Mouse (Mus musculus) layer of hippocampus, postnatal 36 days (tissue): ENCODE data around the gene Catip. TPM values are rescaled to one million over a fixed set of nuclear protein-coding genes. Genes with fewer than 3 reads are reported as not detected.

Source experiments
- DNase-seq, 2 experiments: peaks; one replicate each; pipeline ENCODE4 v3.0.0; 2022
- microRNA-seq, 2 experiments: library from miRNA; unstranded; fragments of <30 nt; microRNA quantifications; one replicate each; pipeline ENCODE4 v1.2.0; 2021
- total RNA-seq, 2 experiments: library from RNA; stranded (reverse); gene quantifications; 2 replicates each; pipeline ENCODE4 v1.2.3; 2021

Catip gene
- total RNA-seq, 2 experiments from 2014 or later, result 1.0 to 1.2 TPM

- DNase-seq, result no peak
These were observed 39.3 kb downstream of the Catip start for GRCm38 (mm10) chr1:74401015-74401702.

DNA sequence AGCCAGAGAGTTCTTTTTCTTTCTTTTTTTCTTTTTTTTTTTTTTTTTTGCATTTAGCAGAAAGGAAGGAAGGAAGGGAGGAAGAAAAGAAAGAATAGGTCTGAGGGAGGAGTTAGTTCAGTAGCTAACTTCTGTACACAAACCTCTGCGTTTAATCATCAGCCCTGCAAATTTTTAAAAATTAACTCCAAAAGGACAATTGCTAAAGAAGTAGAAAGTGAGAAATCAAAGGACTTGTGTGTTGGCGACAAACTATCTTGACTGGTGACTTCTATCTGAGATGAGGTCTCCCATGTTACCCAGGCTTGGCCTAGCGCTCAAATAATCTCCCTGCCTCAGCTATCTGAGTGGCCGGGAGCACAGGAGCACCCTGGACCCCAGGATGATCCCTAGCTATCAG lies 42.3 kb downstream of the Catip start:
- DNase-seq, result no peak

DNA sequence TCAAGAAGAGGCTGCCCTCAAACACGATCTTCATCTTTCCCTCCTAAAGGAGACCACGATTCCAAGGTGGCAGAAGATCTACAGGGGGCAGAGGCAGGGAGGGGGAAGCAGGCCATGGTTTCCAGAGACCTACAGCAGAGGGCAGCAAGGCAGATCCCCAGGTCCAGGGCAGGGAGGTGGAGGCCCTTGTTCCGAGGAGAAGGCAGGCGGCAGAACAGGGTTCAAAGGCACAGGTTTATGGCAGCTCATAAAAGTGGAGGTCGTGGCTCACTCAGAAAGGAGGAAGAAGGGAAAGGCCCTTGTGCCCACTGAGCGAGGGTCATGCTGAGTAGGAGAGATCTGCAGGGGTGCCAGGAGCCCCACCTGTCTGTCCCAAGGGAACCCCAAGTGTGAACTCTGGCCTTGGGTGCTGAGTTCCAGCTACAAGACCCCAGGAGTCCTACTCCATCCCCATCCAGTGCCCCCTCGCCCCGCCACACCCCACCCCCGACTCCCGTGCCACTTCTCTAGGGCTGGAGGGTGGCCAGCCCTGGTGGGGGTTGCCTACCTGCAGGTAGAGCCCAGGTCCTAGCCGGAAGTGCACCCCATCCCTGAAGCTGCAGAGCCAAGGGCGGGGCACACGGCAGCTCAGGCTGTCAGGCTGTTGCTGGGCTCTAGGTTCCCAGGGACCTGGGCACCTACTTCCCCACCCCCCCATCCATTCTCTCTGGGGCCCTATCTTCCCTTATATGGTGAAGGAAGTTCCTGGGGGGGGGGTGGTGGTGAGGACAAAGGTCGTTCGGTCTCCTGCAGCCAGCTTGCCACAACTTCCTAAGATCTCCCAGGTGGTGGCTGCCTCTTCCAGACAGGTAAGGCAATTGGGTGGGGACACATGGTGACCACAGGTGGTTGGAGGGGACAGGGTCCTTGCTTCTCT lies 46.9 kb downstream of the Catip start, which contains the start of gene Vil1:
TSS of gene Vil1 (plus strand) at position 788 of the 916 bp plus-strand sequence.
- DNase-seq, result no peak

DNA sequence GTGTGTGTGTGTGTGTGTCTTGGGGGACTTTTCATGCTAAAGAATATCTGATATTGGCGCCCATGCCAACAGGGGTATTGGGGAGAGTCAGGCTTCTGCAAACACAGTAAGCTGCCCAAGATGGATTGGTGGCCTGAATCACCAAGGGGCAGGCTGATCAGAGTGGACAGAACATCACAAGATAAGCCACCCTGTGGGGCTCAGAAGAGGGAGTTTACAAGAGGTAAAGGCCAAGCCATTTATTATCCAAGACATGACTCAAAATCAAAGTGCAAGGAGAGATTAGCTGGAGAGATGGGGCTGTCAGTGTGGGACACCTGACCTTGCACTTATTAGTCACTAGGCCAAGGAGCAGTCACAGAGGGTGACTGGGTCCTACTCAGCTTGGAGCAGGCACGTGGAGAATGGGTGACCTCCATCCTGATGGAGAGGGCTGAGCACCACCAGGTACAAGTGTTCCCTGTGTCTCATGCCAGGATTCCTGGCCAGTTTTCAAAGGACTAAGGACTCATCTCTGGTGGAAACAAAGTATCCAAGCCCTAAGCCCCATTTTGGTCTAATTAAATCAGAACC lies 49.9 kb downstream of the Catip start:
- no peak for DNase-seq

DNA sequence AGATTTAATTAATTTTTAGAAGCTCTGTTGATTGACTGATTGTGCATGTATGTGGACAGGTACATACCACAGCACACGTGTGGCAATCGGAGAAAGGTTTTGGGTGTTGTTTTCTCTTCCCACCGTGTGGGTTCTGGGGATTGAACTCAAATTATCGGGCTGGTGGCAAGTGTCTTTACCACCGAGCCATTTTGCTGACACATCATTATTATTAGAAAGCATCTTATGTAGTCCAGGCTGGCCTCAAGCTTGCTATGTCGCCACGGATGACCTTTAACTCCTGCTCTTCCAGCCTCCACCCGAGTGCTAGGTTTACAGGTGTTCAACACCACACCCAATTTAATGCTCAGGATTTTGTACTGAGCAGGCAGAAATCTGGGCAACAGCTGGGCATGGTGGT lies 50.8 kb downstream of the Catip start:
- no peak for DNase-seq

DNA sequence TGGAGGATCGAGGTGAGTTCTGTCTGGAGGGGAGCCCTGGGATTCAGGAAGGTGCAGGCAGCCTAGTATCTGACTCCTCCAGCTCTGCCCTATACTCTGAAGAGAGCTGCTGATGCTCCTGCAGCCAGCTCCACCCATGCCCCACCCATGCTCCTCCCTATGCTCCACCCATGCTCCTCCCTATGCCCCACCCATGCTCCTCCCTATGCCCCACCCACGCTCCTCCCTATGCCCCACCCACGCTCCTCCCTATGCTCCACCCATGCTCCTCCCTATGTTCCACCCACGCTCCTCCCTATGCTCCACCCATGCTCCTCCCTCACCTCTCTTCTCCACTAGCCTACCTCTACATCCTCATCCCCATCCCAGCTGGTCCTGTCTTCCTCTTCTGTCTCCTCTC lies 53.2 kb downstream of the Catip start:
- DNase-seq, result no peak

Small RNAs within 50 kb of the gene (microRNA-seq; reads per million reads assigned to microRNA genes)
- gene Mir26b, result 11,283 to 14,393 reads per million in 2 experiments

Other genes starting within 250 kb of the Catip start
- 10 to 100 TPM; 34.5 to 48.6 TPM for gene Tns1, start 237.7 kb upstream of the Catip start, total RNA-seq
- not detected for gene Rufy4, start 236.6 kb upstream of the Catip start, total RNA-seq
- under 1 TPM in 1 of 2 experiments, not detected in 1; 0.13 TPM for gene Cxcr2, start 208.1 kb upstream of the Catip start, total RNA-seq
- gene Cxcr1, start 167.5 kb upstream of the Catip start, total RNA-seq, result not detected
- 100 to 1,000 TPM; 394 to 402 TPM for gene Arpc2, start 126.0 kb upstream of the Catip start, total RNA-seq
- gene Gpbar1, start 83.6 kb upstream of the Catip start, total RNA-seq, result not detected
- 100 to 1,000 TPM; 148 to 159 TPM for gene Aamp, start 77.4 kb upstream of the Catip start, total RNA-seq
- gene Pnkd, start 77.2 kb upstream of the Catip start, total RNA-seq, result 100 to 1,000 TPM; 168 to 188 TPM
- 10 to 100 TPM; 25.1 to 25.4 TPM for gene Tmbim1, start 56.5 kb upstream of the Catip start, total RNA-seq
- 1 to 10 TPM; 2.6 to 3.6 TPM for gene Slc11a1, start 13.1 kb downstream of the Catip start, total RNA-seq
- 10 to 100 TPM; 25.9 to 28.4 TPM for gene Ctdsp1, start 29.4 kb downstream of the Catip start, total RNA-seq
- under 1 TPM; 0.10 to 0.33 TPM for gene Vil1, start 47.3 kb downstream of the Catip start, total RNA-seq
- gene Cnot9, start 143.9 kb downstream of the Catip start, total RNA-seq, result 10 to 100 TPM; 26.9 to 29.1 TPM
- gene Plcd4, start 180.8 kb downstream of the Catip start, total RNA-seq, result 10 to 100 TPM; 20.4 to 22.8 TPM
- 10 to 100 TPM; 26.3 to 27.9 TPM for gene Usp37, start 182.2 kb downstream of the Catip start, total RNA-seq
- 10 to 100 TPM; 26.5 to 31.7 TPM for gene Zfp142, start 226.1 kb downstream of the Catip start, total RNA-seq
- 10 to 100 TPM; 24.0 to 24.1 TPM for gene Bcs1l, start 226.2 kb downstream of the Catip start, total RNA-seq
- gene Rnf25, start 239.3 kb downstream of the Catip start, total RNA-seq, result 10 to 100 TPM; 65.8 to 67.2 TPM
- gene Stk36, start 239.3 kb downstream of the Catip start, total RNA-seq, result 1 to 10 TPM; 4.9 to 5.5 TPM